Mouse (Mus musculus) midbrain, embryonic 12.5 days (tissue): ENCODE measurements around the gene Dusp8. TPM values are rescaled to one million over a fixed set of nuclear protein-coding genes. Genes with fewer than 3 reads are reported as not detected.
A peak's percentile ranks its signal among the peaks of the same experiment; 100 is the strongest.
"Not testable (repeated sequence)": the region's sequence is repeated elsewhere in the genome, so short reads cannot be mapped to it uniquely, and the experiment has no call there.

Experiments used
- ATAC-seq: fragments of 200-750 bp; cut with Nextera tagmentation; 2 replicates; pipeline ENCODE4 v1.8.0; 2017; ENCODE audit warnings: low read depth, moderate TSS enrichment, moderate library complexity; ENCODE audit not compliant: low FRiP score
- H3K27ac ChIP-seq: fragments of 300-500 bp; sonication (generic); replicated peaks from 2 replicates; pipeline ENCODE4 v1.5.1; 2016; ENCODE audit warnings: mild to moderate bottlenecking
- H3K27me3 ChIP-seq: fragments of 300-500 bp; sonication (generic); 2 replicates; pipeline ENCODE4 v1.6.1; 2016; ENCODE audit warnings: mild to moderate bottlenecking
- H3K36me3 ChIP-seq: fragments of 300-500 bp; sonication (generic); 2 replicates; pipeline ENCODE4 v1.6.1; 2016
- H3K4me1 ChIP-seq: fragments of 300-500 bp; sonication (generic); 2 replicates; pipeline ENCODE4 v1.6.1; 2016
- H3K4me2 ChIP-seq: fragments of 300-500 bp; sonication (generic); replicated peaks from 2 replicates; pipeline ENCODE4 v1.6.1; 2016; ENCODE audit warnings: mild to moderate bottlenecking, moderate library complexity
- H3K4me3 ChIP-seq: fragments of 300-500 bp; sonication (generic); 2 replicates; pipeline ENCODE4 v1.5.1; 2016; ENCODE audit warnings: mild to moderate bottlenecking
- H3K9ac ChIP-seq: fragments of 300-500 bp; sonication (generic); replicated peaks from 2 replicates; pipeline ENCODE4 v1.6.1; 2016; ENCODE audit warnings: mild to moderate bottlenecking, moderate library complexity
- H3K9me3 ChIP-seq: fragments of 300-500 bp; sonication (generic); 2 replicates; pipeline ENCODE4 v1.6.1; 2016; ENCODE audit warnings: mild to moderate bottlenecking
- WGBS: fragments of 180-500 bp; shearing (Covaris S2); methylation state at CpG from one replicate; pipeline ENCODE4 v1.1.7; 2016; 5-methylcytosine and 5-hydroxymethylcytosine counted together
- polyA plus RNA-seq: library from polyadenylated mRNA; unstranded; fragments of >200 nt; fragmentation: Nextera tagmentation; extraction: Ambion mirVana; gene quantifications from 2 replicates; pipeline ENCODE4 v1.2.1, GENCODE M21; 2016

The Dusp8 gene
- 41.5 and 44.3 TPM in 2 replicates for polyA plus RNA-seq

GRCm38 (mm10) chr7:142095183-142095931 lies at the start of gene Dusp8:
TSS of gene Dusp8 (minus strand) at chr7:142095843.
- Histone ChIP-seq H3K9ac (peak within 1 kb of the TSS; percentile 93), H3K4me2 (peak within 1 kb of the TSS; percentile 84), H3K27ac (peak within 1 kb of the TSS; percentile 92), H3K27me3 (peaks cover 37% of the 10 kb centered on the region), H3K4me1 (peaks cover 46% of the 10 kb centered on the region), H3K9me3 (no peaks in the 10 kb centered on the region), H3K4me3 (peak within 1 kb of the TSS; percentile 88), H3K36me3 (no peaks in the 10 kb centered on the region)
- under 1% methylated on average over 57 of the region's 63 CpGs for WGBS
- peak; percentile 85 for ATAC-seq

- WGBS, result 79% methylated on average over 1 of the region's 1 CpGs
- no peak within 1 kb of the TSS for H3K27ac ChIP-seq
Observed at GRCm38 (mm10) chr7:142144507-142144906, 48.9 kb upstream of the Dusp8 start, which contains the start of gene Gm45337. TSS of gene Gm45337 (minus strand) at chr7:142144607.

GRCm38 (mm10) chr7:142143506-142144010 lies 47.9 kb upstream of the Dusp8 start:
- not testable (repeated sequence) for H3K4me1 ChIP-seq, H3K4me3 ChIP-seq, H3K9me3 ChIP-seq, ATAC-seq, H3K9ac ChIP-seq, H3K27ac ChIP-seq, H3K4me2 ChIP-seq, H3K27me3 ChIP-seq, H3K36me3 ChIP-seq
- WGBS, result 65% methylated on average over 1 of the region's 1 CpGs

More at GRCm38 (mm10) chr7:142144507-142144906, 48.9 kb upstream of the Dusp8 start, which contains the start of gene Gm45337:
- no peak for ATAC-seq
- Histone ChIP-seq H3K4me3 (no peak within 1 kb of the TSS), H3K9me3 (no peaks in the 10 kb centered on the region), H3K27me3 (peaks cover 7% of the 10 kb centered on the region; the same call in 1 of the 2 replicates), H3K4me2 (no peak within 1 kb of the TSS), H3K36me3 (no peaks in the 10 kb centered on the region), H3K9ac (no peak within 1 kb of the TSS), H3K4me1 (no peaks in the 10 kb centered on the region)

- no peak overlapping the region for H3K4me2 ChIP-seq
- 53% methylated on average over 1 of the region's 1 CpGs for WGBS
Observed at GRCm38 (mm10) chr7:142140696-142141095, 45.1 kb upstream of the Dusp8 start.

GRCm38 (mm10) chr7:142135934-142136333 lies 40.3 kb upstream of the Dusp8 start, which contains the start of gene Gm39115:
TSS of gene Gm39115 (minus strand) at chr7:142136034.
- H3K4me1 ChIP-seq, ATAC-seq, H3K4me2 ChIP-seq, H3K27ac ChIP-seq, H3K4me3 ChIP-seq, H3K9me3 ChIP-seq, H3K9ac ChIP-seq, H3K27me3 ChIP-seq, H3K36me3 ChIP-seq: not testable (repeated sequence)
- 51% methylated on average over 2 of the region's 2 CpGs for WGBS

More at GRCm38 (mm10) chr7:142140696-142141095, 45.1 kb upstream of the Dusp8 start:
- Histone ChIP-seq H3K4me3 (no peak overlapping the region), H3K27me3 (peaks cover 7% of the 10 kb centered on the region; the same call in 1 of the 2 replicates), H3K36me3 (no peaks in the 10 kb centered on the region), H3K9me3 (no peaks in the 10 kb centered on the region), H3K9ac (no peak overlapping the region), H3K4me1 (no peaks in the 10 kb centered on the region), H3K27ac (no peak overlapping the region)
- no peak for ATAC-seq

- ATAC-seq, result no peak
- Histone ChIP-seq H3K4me1 (no peaks in the 10 kb centered on the region), H3K36me3 (no peaks in the 10 kb centered on the region), H3K4me3 (no peak overlapping the region), H3K9me3 (no peaks in the 10 kb centered on the region), H3K27me3 (peaks cover 3% of the 10 kb centered on the region; the same call in 1 of the 2 replicates), H3K4me2 (no peak overlapping the region), H3K27ac (no peak overlapping the region), H3K9ac (no peak overlapping the region)
- 55% methylated on average over 4 of the region's 4 CpGs for WGBS
Observed at GRCm38 (mm10) chr7:142134206-142134995, 38.8 kb upstream of the Dusp8 start.

GRCm38 (mm10) chr7:142128843-142129242 lies 33.2 kb upstream of the Dusp8 start:
- 55% methylated on average over 4 of the region's 4 CpGs for WGBS
- Histone ChIP-seq H3K36me3 (no peaks in the 10 kb centered on the region), H3K27me3 (peaks cover 3% of the 10 kb centered on the region; the same call in 1 of the 2 replicates), H3K9ac (no peak overlapping the region), H3K4me1 (no peaks in the 10 kb centered on the region), H3K4me3 (no peak overlapping the region), H3K4me2 (no peak overlapping the region), H3K9me3 (no peaks in the 10 kb centered on the region), H3K27ac (no peak overlapping the region)
- no peak for ATAC-seq

GRCm38 (mm10) chr7:142120629-142121028 lies 25.0 kb upstream of the Dusp8 start, which contains the start of gene Gm45618:
TSS of gene Gm45618 (minus strand) at chr7:142120729.
- H3K9ac ChIP-seq, H3K4me3 ChIP-seq, H3K36me3 ChIP-seq, ATAC-seq, H3K4me1 ChIP-seq, H3K27ac ChIP-seq, H3K4me2 ChIP-seq, H3K27me3 ChIP-seq, H3K9me3 ChIP-seq: not testable (repeated sequence)
- WGBS, result 91% methylated on average over 1 of the region's 1 CpGs

GRCm38 (mm10) chr7:142119632-142120031 lies 24.0 kb upstream of the Dusp8 start:
- WGBS, result 20% methylated on average over 5 of the region's 5 CpGs
- no peaks in the 10 kb centered on the region for H3K9me3 ChIP-seq
- H3K27me3 ChIP-seq, result no peaks in the 10 kb centered on the region
- no peak overlapping the region for H3K4me3 ChIP-seq
- no peak overlapping the region for H3K27ac ChIP-seq
- H3K4me2 ChIP-seq, result no peak overlapping the region
- no peak overlapping the region for H3K9ac ChIP-seq
- ATAC-seq, result no peak
- no peaks in the 10 kb centered on the region for H3K4me1 ChIP-seq
- H3K36me3 ChIP-seq, result no peaks in the 10 kb centered on the region

GRCm38 (mm10) chr7:142104747-142105146 lies 9.1 kb upstream of the Dusp8 start:
- WGBS, result 66% methylated on average over 5 of the region's 5 CpGs
- Histone ChIP-seq H3K9ac (no peak overlapping the region), H3K4me1 (peaks cover 5% of the 10 kb centered on the region; the same call in 1 of the 2 replicates), H3K4me3 (no peak overlapping the region), H3K27ac (no peak overlapping the region), H3K4me2 (no peak overlapping the region), H3K27me3 (no peaks in the 10 kb centered on the region), H3K36me3 (no peaks in the 10 kb centered on the region), H3K9me3 (no peaks in the 10 kb centered on the region)
- no peak for ATAC-seq

GRCm38 (mm10) chr7:142097776-142098175 lies 2.1 kb upstream of the Dusp8 start:
- H3K9me3 ChIP-seq, result no peaks in the 10 kb centered on the region
- peak; percentile 36 for ATAC-seq
- 9% methylated on average over 9 of the region's 9 CpGs for WGBS
- no peaks in the 10 kb centered on the region for H3K36me3 ChIP-seq
- peaks cover 35% of the 10 kb centered on the region for H3K27me3 ChIP-seq
- no peak overlapping the region; the same call in 1 of the 2 replicates for H3K4me2 ChIP-seq
- H3K9ac ChIP-seq, result no peak overlapping the region
- peaks cover 22% of the 10 kb centered on the region for H3K4me1 ChIP-seq
- H3K27ac ChIP-seq, result no peak overlapping the region
- H3K4me3 ChIP-seq, result no peak overlapping the region

GRCm38 (mm10) chr7:142096701-142097100 lies 1.1 kb upstream of the Dusp8 start:
- WGBS, result 72% methylated on average over 4 of the region's 4 CpGs
- Histone ChIP-seq H3K4me1 (peaks cover 33% of the 10 kb centered on the region), H3K4me2 (no peak overlapping the region), H3K27ac (no peak overlapping the region), H3K4me3 (no peak overlapping the region), H3K9me3 (no peaks in the 10 kb centered on the region), H3K36me3 (no peaks in the 10 kb centered on the region), H3K27me3 (peaks cover 37% of the 10 kb centered on the region), H3K9ac (no peak overlapping the region)
- no peak for ATAC-seq
